Mouse (Mus musculus) stomach, postnatal 0 days (tissue): ENCODE measurements at regions not wholly inside any gene's neighbourhood (a gene's known extent, or its start where the extent isn't known, plus 50 kb on each side); places are given as distances from the start of the nearest gene placed in this dataset.

Experiments used
- CTCF ChIP-seq: IDR thresholded peaks from 2 replicates; pipeline ENCODE4 v1.5.1; 2016; ENCODE audit warnings: antibody characterized with exemption, low read depth, mild to moderate bottlenecking, moderate library complexity
- EP300 ChIP-seq: optimal IDR thresholded peaks from 2 replicates; pipeline ENCODE3; 2016; ENCODE audit warnings: antibody characterized with exemption

DNA sequence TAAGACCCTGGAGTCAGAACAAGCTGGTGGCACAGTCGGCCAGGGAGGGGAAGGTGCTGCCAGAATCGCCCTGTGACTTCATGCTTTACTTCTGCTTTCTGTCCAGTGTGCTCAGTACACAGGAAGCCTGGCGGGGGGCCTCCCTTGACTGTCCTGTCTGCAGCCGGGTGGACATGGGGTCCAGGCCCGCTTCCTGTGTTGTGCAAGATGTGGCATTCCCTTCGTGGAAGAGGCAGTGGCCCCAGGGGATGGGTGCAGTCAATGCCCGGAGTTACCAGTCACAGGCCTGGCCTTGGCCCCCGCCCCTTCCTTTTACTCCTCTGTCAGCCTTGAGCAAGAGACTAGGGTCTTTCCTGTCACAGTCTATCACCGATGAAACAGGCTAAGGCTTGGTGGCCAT lies 64.3 kb upstream of the Tmem189 start:
- TF ChIP-seq CTCF (no peak), EP300 (no peak)
